Mouse (Mus musculus) Muller cell, postnatal 12 days (primary cell): Measurements from ENCODE around the gene Mrps7.
"Not testable (repeated sequence)": the region's sequence is repeated elsewhere in the genome, so short reads cannot be mapped to it uniquely, and the experiment has no call there.

ENCODE experiments used
- DNase-seq: peaks from one replicate; pipeline ENCODE4 v3.0.0-alpha.2; 2015; ENCODE audit errors: inconsistent ontology term

Mrps7 gene

DNA sequence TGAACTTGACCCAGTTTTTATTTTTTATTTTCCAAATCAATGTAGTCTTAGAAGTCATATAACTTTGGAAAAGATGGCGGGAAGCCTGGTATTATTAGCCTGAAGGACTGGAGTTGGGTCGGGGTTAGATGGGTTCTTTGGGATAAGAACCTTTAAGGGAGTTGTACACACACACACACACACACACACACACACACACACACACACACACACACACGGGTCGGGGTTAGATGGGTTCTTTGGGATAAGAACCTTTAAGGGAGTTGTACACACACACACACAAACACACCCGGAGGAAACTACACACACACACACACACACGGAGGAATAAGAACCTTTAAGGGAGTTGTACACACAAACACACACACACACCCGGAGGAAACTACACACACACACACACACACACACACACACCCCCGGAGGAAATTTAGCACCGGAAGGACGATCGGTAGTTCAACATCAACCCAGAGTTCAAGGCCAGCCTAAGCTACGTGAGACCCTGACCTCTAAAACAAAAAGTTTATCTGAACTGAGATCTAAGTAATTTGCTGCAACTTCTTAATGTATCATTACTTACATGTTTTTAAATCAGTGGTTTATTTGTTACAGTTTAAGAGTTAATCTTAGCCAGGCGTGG, 24.9 kb downstream of the Mrps7 start:
- no peak for DNase-seq

DNA sequence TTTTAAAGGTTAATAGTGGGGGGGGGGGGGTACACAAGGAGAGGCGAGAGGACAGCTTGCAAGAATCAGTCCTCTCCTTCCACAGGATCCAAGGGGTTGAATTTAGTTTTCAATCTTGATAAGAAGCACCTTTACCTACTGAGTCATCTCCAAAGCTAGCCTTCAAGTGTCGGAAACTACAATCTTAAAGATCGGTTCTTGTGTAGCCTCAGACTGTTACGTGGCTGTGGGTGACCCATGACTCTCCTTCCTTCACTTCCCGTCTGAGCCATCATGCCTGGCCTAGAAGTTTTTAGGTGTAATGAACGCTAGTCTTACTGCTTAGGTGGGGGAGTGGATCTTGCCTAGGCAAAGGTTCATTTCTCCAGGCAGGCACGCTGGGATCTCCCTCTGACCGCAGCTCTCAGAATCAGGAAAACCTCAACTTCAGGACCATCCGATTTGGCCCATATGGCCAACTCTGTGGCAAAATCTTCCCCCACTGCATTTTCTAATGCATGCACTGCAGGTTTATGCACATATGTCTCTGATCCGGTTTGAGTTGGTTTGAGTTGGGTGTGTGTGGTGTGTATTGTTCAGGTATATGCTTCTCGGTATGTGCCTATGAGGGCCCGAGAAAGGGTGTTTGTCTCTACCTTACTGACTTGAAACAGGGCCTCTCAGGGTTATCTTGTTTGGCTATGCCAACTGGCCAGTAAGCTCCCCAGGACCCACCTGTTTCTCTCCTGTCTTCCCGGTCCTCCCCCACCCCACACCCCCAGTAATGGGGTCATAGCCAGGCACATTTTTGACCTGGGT, 26.2 kb downstream of the Mrps7 start:
- DNase-seq: no peak

- peak; percentile 18 for DNase-seq
Measured at GRCm38 (mm10) chr11:115630532-115631504, 27.1 kb downstream of the Mrps7 start.

DNA sequence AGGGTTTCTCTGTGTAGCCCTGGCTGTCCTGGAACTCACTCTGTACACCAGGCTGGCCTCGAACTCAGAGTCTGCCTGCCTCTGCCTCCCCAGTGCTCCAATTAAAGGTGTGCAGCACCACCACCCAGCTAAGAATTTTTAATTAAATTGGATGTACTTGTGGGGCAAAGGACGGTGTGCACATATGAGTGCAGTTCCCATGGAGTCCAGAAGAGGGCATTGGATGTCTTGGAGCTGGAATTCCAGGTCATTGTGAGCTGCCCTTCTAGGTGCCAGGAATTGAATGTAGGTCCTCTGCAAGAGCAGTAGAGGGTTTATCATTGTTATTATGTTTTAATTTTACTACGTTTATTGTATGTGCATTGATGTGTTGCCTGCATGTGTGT, 27.8 kb downstream of the Mrps7 start:
- DNase-seq: no peak

DNA sequence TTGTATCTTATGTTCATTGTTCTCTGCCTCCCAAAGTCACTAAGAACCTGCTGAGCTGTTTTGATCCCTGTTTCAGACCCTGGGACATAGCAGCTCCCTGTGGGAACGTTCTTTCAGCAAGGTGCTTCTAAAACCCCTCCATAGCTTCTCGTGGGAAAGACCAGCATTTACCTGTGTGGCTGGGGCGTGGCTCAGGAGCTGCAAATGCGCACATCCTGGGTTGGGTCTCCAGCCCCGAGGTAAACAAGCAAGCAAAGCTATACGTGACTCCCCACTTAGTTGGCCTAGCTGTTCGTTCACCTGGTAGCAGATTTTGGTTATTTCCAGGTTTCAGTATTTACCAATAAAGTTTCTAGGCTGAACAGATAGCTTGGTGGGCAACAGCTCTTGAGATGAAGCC, 28.5 kb downstream of the Mrps7 start:
- no peak for DNase-seq

DNA sequence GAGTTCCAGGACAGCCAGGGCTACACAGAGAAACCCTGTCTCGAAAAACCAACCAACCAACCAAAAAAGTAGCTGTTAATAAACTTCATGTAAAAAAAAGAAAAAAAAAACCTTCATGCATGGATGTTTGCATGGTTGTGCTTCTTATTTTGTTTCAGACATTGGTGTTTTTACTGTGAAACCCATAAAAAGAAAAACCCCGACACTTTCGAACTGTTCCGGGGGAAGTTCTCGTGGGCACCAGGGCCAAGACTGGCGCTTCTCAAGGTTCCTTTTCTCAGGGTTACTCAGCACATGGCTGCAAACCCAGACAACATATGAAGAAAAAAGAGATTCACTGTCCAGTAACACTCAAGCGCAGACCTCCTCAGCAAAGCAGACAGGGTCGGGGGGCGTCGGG, 29.1 kb downstream of the Mrps7 start:
- DNase-seq: no peak

GRCm38 (mm10) chr11:115634109-115634508, 30.4 kb downstream of the Mrps7 start:
- no peak for DNase-seq

DNA sequence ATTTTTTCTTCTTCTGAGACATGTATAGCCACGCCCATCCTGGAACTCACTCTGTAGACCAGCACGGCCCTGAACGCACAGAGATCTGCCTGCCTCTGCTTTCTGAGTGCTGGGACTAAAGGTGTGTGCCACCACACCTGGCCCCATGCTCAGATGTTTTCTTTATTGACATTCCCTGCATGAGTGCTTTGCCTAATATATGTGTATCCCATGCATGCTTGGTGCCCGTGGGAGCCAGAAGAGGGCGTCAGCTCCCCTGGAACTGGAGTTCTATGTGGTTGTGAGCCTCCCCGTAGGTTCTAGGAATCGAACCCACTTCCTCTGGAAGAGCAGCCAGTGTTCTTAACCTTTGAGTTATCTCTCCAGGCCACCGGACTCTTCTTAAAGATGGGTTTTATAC, 31.3 kb downstream of the Mrps7 start:
- DNase-seq: no peak

DNA sequence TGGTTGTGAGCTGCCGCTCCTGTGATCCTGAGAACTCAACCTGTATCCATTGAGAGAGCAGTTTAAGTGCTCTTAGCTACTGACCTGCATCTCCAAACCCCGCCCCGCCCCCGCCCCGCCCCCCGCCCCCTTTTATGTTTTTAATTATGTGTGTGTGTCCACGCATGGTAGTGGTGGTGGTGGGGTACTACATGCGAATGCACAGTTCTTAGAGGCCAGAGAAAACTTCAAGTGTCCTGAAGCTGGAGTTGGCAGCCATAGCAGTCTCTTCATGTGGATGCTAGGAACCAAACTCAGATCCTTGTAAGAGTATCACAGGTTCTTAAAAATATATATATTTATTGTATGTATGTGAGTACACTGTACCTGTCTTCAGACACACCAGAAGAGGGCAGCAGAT, 31.8 kb downstream of the Mrps7 start:
- DNase-seq: no peak

GRCm38 (mm10) chr11:115636960-115637359, 33.2 kb downstream of the Mrps7 start:
- DNase-seq: no peak

DNA sequence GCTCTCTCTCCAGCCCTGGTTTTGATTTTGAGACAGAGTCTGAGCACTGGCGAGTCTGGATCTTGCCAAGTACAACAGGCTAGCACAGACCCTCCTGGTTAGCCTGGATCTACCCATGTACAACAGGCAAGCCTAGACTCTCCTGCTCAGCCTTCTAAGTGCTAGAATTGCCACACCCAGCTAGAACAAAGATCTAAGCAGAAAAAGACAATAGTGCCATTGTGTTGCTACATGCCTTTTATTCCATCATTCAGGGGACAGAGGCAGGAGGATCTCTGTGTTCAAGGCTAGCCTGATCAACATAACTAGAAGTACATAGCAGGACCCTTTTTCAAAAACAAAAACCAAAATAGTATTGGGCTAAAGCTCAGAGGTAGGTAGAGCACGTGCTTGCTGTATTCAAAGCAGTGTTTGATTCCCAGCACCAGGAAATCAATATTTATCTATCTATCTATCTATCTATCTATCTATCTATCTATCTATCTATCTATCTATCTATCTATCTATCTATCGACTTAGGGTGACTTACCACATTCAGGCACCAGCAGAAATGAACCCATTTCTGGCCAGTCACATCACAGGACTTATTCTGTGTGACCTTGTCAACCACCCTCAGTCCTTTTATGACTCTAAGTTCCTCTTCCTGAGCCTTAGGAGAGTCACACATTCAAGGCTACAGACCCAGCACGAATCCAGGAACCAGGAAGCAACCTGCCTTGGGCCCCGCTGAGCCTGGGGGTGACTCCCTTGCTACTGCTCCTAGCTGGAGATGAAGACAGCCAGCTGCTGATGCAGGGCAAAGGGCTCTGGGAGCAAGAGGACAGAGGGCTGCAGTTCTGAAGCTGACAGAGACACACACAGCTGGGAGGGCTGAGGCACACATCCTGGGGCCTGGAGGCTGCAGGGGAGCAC, 35.0 kb downstream of the Mrps7 start:
- DNase-seq: no peak

DNA sequence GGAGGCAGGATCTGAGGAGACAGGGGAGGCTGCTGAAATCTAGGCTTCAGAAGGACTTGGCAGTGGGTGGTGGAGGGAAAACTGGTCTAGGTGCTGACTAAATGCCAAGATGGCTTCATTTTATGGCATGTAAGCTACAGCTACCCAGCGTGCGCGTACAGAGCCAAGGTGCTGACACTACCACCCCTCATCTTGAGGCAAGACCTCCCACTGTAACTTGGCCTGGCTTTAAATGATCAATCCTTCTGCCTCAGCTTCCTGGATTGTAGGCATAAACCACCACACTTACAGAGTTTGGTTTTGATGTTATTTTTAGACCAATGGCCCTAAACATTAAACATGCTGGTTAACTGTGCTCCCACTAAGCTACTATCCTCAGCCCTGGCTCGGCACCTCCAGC, 35.8 kb downstream of the Mrps7 start:
- no peak for DNase-seq

DNA sequence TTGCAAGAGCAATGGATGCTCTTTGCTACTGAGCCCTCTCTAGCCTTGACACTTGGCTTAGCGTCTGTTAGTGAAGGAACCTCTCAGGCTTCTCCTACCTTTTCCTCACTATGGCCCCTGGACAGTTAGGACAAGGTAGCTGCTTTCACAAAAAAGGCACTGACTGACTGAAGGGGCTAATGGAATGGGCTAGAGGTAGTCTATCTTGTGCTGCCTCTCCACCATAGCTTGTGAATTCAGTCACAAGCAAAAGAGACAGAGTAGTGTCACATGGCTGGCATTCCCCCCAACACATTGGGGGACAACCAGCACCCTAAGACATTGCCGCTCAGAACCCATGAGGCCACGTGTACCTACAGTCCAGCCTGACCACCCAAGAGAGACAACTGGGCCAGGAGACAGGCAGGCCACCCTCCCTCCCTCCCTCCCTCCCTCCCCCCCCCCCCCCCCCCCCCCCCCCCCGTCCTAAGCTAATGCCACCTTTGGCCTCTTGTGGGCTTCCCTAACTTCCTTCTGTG, 36.6 kb downstream of the Mrps7 start:
- DNase-seq: no peak

DNA sequence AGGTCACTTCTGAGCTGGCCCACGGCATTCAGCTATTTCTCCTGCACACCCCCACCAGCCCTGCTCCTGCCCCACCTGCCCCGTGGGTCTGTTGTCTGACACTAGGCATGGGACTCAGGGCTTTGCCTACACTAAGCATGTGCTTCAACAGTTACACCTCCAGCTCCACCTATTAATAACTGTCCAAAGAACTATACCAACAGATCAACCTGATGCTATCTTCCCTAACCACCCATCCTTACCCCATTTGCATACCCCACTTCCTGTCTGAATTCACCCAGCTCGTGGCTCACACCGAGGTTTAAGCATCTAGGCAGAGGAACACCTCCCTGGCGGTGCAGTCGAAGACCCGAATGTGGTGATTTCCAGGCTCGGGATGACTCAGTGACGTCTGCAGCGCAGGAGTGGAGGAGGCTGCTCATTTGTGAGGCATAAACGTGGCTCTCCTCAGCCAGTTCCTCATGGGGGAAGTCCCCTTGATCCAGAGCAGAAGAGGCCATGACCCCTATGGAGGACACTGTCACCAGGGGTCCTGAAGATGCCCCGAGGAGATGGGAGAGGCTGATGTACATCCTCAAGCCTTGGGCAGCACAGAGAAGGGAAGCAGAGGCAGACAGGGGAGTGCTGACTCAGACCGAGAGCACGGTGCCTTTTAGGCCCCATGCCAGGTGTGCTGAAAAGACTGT, 37.4 kb downstream of the Mrps7 start:
- DNase-seq: peak; percentile 16

GRCm38 (mm10) chr11:115641664-115642036, 37.9 kb downstream of the Mrps7 start:
- DNase-seq: no peak

GRCm38 (mm10) chr11:115642705-115643104, 39.0 kb downstream of the Mrps7 start:
- DNase-seq: no peak

GRCm38 (mm10) chr11:115643265-115643664, 39.5 kb downstream of the Mrps7 start:
- no peak for DNase-seq

- no peak for DNase-seq
Measured at GRCm38 (mm10) chr11:115644308-115644707, 40.6 kb downstream of the Mrps7 start.

GRCm38 (mm10) chr11:115645498-115645897, 41.8 kb downstream of the Mrps7 start:
- not testable (repeated sequence) for DNase-seq

DNA sequence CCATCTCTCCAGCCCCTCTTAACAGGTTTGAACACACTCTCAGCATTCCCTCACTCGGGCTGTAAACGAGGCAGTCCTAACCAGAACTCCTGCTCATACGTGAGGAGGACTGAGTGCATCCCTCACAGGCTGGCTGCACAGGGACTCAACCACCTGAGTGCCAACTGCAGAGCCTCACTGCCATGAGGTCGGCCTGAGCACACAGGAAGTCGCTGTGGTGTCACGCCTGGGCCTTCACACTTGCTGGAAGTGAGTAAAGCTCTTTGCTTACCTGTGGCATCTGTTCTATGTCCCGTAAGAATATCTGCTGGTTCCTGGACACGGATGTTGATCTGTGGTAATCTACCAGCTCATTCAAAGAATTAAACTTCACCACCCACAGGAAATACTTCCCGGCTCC, 42.7 kb downstream of the Mrps7 start:
- no peak for DNase-seq
